Mouse (Mus musculus) brain, embryonic 14.5 days (tissue): ENCODE results near the gene Cnnm4. TPM values are rescaled to one million over a fixed set of nuclear protein-coding genes. Genes with fewer than 3 reads are reported as not detected.

Source experiments
- DNase-seq: peaks from one replicate; pipeline ENCODE4 v3.0.0-alpha.2; 2011; ENCODE audit warnings: low read depth
- CTCF ChIP-seq: fragments of 200-500 bp; IDR thresholded peaks from 2 replicates; pipeline ENCODE4 v1.5.1; 2012; ENCODE audit warnings: inconsistent platforms, mild to moderate bottlenecking, moderate library complexity, borderline replicate concordance; ENCODE audit not compliant: insufficient read depth, insufficient read length; ENCODE audit errors: extremely low read depth
- POLR2A ChIP-seq: fragments of 200-500 bp; IDR thresholded peaks from 2 replicates; pipeline ENCODE4 v1.6.1; 2012; ENCODE audit warnings: mild to moderate bottlenecking, inconsistent platforms, borderline replicate concordance; ENCODE audit not compliant: poor library complexity, insufficient read depth, insufficient read length, severe bottlenecking; ENCODE audit errors: extremely low read depth
- polyA plus RNA-seq: library from polyadenylated mRNA; depleted of rRNA; stranded (reverse); fragments of >200 nt; gene quantifications from 2 replicates; pipeline ENCODE4 v1.2.3, GENCODE M21; 2012

Cnnm4 gene
- polyA plus RNA-seq, 1 experiment = 5.4 TPM

DNA sequence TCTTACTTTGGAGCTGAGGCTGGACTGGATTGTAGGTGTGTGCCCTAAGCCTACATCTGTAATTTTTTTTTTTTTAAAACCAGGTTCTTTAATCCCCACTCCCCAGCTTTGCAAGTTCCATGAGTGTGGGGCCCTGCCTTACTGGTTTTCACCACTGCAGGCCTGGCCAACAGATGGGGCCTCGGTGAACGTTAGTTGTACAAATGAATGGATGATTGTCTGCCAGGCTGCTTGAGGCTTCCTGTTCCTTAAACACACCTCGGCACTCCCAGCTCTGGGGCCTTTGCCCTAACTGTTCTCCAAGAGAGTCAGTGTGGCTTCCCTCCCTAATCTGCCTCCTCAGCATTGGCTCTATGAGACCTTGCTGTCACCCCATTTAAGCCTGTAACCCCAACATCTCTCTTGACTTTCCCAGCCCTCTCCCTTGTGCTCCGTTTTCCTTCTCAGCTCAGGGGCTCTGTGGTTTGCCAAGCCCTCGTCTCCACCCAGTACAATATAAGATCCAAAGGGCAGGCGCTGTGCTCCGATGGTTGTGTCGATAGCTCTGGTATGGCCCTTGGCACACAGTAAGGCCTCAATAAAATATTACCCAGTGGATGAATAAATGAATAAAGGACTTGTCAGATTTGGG lies 4.2 kb downstream of the Cnnm4 start:
- peak; percentile 38 for DNase-seq
- TF ChIP-seq POLR2A (no peak), CTCF (no peak)

DNA sequence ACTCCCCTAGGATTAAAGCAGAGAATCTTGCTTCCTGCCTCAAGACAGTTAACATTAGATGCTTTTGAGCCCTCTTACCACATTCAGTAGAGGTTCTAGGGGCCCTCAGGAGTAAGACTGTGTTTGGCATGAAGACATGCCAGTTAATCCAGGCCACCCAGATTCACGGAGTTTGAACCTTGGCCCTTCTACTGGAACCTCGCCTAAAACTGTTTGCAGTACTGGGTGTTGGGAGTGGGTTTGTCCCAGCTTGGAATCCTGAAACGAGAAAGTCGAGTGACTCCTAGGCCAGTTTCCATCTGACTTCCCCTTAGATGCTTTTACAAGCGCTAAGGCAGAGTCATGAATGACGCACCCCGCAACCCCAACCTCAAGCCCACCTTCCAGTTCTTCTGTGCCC lies 5.0 kb downstream of the Cnnm4 start:
- no peak for DNase-seq
- TF ChIP-seq CTCF (no peak), POLR2A (no peak)

DNA sequence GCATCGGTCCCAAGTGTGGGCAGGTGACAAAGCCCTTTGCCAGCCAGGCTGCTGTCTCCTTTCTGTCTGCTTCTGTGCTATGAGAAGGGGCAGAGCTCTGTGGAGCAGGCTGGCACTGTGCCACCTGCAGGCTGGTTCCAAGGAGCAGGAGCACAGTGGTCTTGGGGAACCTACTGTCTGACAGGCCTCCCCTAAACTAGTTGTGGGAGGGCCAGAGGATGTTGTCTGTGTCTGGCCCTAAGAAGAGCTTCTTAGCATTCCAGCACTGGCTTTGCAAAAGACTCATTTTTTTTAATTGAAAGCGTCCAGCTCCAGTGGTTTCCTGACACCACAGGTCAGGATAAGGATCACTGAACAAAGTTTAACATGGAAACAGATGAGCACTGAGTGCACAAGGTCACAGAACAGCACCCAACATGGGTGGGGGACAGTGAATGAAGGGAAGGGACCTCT lies 6.9 kb downstream of the Cnnm4 start:
- no peak for TF ChIP-seq CTCF
- no peak for TF ChIP-seq POLR2A
- peak; percentile 50 for DNase-seq

DNA sequence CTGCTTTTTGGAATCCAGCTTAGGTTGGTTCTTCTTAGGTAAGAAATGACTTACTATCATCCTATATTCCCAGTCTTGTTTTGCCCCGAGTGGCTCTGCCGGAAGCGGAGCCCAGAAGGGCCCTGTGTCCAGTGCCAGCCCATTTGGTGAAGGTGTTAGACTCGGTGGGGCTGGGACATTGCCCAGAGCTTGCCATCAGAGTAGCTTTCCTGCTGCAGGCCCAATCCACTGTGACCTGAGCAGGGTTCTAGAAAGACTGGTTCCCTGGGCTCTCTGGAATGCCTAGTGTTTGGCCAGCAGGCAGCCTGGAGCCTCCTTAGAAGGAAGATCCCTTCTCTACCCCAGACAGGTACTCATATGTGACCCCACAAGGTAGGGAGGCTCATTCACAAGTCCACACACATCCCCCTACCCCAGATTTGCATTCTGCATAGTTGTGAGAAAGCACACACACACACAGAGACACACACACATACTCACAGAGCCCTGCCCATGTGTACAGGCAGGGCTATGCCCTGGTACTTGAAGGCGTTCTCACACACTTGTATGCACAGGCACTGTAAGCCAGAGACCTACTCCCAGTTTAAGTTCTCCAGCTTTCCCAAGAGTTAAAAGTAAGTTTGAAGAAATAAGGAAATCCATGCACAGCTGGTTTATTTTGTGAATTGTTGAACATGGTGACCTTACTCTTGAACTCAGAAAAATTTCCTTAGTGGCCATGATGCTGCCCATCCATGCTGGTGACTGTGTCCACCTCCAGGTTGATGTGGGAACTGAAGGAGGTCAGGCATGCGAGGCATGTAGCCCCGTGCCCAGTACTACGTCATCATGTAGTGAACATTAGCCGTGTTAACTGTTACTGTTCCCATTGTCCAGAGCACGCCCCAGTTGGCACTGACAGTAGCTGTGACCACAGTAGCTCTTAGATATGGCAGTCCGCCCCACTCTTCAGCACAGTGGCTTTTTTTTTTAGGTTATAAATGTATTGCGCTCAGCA lies 8.8 kb downstream of the Cnnm4 start:
- TF ChIP-seq POLR2A = no peak
- no peak for TF ChIP-seq CTCF
- DNase-seq = no peak

DNA sequence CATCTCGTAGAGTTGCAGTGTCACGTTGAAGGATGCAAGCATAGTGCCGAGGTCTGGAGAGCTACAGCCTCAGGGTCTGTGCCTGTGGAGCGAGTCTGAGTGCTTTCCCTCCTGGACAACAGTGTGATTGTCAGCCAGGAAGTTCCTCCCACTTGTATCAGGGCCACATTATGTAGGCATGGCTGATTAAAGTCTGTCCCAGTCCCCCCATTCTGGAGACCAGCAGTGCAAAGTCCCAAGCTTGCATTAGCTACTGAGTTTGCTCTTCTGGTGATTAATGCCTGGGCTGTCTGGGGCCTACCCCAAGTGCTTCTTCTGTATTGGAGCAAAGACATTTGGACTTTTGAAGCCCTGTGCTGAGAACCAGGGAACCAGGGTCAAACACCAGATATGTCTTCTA lies 12.4 kb downstream of the Cnnm4 start:
- DNase-seq = no peak
- TF ChIP-seq POLR2A = no peak
- no peak for TF ChIP-seq CTCF

DNA sequence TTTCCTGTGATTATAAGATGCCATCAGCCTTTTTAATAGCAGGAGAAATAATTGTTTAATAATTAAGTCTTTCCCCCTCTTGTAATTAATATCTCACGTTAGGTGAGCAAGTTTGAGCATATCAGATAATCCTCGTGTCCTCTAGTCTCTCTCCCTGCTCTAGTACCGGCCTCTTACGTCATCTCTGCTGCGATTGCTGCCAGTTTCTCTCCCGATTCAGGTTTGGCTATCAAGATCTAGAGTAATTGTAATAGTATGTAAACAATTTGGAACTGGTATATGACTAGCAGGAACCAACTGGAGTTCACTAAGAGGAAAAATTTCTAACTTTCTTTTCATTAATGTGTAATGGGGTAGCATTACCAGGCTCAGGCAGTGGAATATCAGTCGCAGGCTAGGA lies 13.7 kb downstream of the Cnnm4 start:
- no peak for DNase-seq
- TF ChIP-seq POLR2A (no peak), CTCF (no peak)

DNA sequence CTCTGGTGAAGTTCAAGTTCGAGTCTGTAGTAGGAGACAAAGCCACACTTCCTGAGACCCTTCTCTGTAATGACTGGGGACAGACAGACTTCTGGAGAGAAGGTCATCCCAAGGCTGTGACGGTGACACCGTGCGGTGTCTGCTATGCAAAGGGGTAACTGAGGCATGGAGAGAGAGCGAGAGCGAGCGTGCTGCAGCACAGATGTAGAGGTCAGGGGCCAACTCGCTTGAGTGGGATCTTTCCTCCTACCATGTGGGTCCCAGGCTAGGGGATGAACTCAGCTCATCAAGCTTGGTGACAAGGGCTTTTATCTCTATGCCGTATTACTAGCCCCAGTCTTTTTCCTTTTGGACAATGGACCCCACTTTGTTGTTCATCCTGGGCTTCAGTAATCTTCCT lies 15.7 kb downstream of the Cnnm4 start:
- TF ChIP-seq CTCF = no peak
- no peak for TF ChIP-seq POLR2A
- no peak for DNase-seq

DNA sequence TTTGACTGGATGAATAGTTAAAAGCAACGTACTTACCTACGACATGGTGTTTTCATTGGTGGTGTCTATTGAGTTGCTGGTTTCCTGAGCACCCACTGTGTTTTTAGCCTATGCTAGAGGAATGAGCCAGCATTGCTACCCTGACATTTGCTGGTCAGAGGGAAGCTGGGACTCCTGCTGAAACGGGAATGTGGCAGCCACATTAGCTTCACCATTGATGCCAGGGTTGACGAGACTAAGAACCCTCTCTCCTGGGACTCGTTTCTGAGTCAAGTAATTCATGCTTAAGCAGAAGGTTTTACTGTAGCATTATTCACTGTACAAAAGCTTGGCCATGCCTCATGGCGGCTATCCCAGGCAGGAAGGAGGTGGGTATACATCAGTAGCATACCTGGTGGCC lies 18.2 kb downstream of the Cnnm4 start:
- DNase-seq = no peak

DNA sequence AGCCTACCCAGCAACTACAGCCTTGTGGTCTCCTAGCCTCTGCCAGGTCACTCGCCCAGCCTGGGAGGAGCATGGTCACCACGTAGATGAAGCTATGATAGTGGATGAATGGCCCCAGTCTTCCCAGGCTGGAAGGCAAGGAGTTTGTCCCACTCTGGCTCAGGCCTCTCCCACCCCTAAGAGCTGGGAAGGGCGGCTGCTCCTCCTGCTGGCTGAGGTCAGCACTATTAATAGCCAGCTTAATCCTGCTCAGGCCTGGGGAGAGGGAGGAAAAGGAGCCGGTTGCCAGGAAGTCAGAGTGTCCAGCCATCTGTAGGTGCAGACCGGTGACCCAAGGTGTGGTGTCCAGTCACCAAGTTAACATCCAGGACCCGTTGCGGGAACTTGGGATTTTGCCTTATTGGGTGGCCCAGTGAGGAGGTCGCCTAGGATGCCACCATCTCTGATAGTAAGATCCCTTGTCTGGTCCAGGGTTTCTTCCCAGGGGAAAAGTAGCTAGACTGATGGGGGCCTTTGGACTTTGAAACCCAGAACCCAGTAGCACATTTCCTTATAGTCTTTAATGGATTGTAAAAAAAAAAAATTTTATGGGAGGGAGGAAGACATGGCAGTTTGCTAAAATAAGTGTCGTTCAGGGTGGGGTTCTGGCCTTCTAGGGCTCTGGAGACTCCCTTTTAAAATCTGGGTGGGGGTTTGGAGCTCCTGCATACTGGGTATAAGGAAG lies 21.2 kb downstream of the Cnnm4 start:
- DNase-seq = peak; percentile 43
- TF ChIP-seq POLR2A (no peak), CTCF (peak; percentile 48; the same call in 1 of the 2 replicates)

More for the DNA sequence above, 18.2 kb downstream of the Cnnm4 start:
- TF ChIP-seq POLR2A (no peak), CTCF (no peak)

DNA sequence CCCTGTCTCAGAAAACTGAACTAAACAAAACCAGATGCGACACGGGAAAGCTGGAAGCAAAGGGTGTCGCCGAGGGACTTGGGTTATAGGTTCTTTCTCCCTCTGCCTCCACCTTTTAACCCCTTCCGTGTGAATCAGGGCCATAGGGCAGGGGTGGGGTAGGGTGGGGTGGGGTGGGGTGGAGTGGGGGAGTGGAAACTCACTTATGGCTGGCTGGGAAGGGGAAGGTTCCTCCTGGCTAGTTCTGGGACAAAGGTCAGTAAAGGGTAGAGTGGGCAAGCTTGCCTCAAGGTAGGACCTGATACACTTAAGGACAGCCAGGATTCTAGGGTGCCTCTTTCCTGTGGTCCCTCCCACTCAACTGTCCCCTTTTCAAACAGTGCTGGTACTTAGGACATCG lies 21.9 kb downstream of the Cnnm4 start:
- no peak for DNase-seq
- TF ChIP-seq POLR2A (no peak), CTCF (no peak)

DNA sequence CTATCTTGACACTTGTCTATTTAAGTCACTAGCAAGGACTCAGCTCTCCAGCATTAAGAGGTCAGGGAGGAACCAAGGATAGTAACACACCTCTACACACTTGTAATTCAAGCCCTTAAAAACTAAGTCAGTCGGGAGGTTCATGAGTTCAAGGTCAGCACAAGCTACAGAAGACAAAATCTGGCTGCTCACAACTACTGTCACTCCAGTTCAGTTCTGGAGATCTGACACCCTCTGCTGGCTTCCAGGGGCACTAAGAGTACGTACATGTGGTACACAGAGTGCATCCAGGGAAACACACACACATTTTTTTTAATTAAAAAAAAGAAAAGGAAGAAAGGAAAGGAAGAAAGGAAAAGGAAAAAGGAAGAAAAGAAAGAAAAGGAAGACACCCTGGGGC lies 25.3 kb downstream of the Cnnm4 start:
- TF ChIP-seq POLR2A (no peak), CTCF (peak; percentile 37; the same call in 1 of the 2 replicates)
- peak; percentile 52 for DNase-seq
